Mouse (Mus musculus) lung, postnatal 0 days (tissue): ENCODE data around the gene Gm4791.

Experiments used
- CTCF ChIP-seq: IDR thresholded peaks from 2 replicates; pipeline ENCODE4 v1.5.1; 2016; ENCODE audit warnings: antibody characterized with exemption, mild to moderate bottlenecking
- EP300 ChIP-seq: IDR thresholded peaks from 2 replicates; pipeline ENCODE4 v1.6.1; 2016; ENCODE audit warnings: antibody characterized with exemption, mild to moderate bottlenecking, control low read depth

GRCm38 (mm10) chr9:46978806-46979205, 19.7 kb upstream of the Gm4791 start:
- TF ChIP-seq CTCF (no peak), EP300 (no peak)
